Mouse (Mus musculus): ENCODE results near the gene Snrpa. TPM values are rescaled to one million over a fixed set of nuclear protein-coding genes. Genes with fewer than 3 reads are reported as not detected.

Snrpa gene
- polyA plus RNA-seq, 1 experiment: 99.4 TPM

DNA sequence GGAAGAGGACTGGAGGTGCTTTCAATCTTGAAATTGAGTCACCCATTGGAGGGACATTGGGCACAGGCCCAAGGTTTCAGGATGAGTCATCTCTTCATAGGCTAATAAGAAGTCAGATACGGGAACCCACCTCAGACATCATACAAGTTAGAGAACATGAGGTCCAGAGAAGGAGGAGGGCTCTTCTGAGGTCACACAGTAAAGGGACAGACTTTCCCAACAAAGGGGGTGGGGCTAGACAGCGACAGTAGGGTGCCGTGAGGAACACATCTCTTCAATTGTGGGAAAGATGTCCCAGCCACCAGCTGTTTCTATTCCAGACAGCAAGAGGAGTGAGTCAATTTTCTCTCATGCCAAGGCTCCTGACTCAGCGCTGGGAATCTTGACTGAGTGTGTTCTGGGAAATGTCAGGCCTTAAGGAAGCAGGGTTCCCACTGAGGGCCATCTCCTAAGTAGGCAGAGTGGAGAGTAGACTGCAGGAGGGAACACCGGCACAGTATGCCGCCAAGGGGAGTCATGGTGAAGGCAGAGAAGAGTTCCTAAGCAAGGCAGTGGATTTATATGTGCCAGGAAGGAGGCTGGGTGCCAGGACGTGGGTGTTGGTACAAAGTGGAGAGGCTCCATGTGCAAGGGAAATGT is 35.7 kb upstream of the Snrpa start:
- WGBS: 59% methylated on average over 7 of the region's 7 CpGs
- H3K4me1 ChIP-seq (ENCODE audit: control insufficient read depth, insufficient read depth, low read length): no peaks in the 10 kb centered on the region; the same call in 1 of the 2 replicates
- TF ChIP-seq CTCF (IDR thresholded peaks at IDR 0.05; ENCODE audit: control insufficient read depth, insufficient read depth, low read length) (no peak), POLR2A (IDR thresholded peaks at IDR 0.05; ENCODE audit: borderline replicate concordance, control insufficient read depth, low read depth, low read length) (no peak)
- no peak overlapping the region for H3K4me3 ChIP-seq (replicated peaks; ENCODE audit: control insufficient read depth, low read depth, low read length)
- H3K27ac ChIP-seq (ENCODE audit: control insufficient read depth, insufficient read depth, low read depth, low read length, poor library complexity): no peak overlapping the region

GRCm38 (mm10) chr7:27230781-27231180 is 34.7 kb upstream of the Snrpa start:
- H3K4me3 ChIP-seq (replicated peaks; ENCODE audit: control insufficient read depth, low read depth, low read length): no peak overlapping the region
- no peak overlapping the region for H3K27ac ChIP-seq (ENCODE audit: control insufficient read depth, insufficient read depth, low read depth, low read length, poor library complexity)
- WGBS: 72% methylated on average over 4 of the region's 4 CpGs
- no peaks in the 10 kb centered on the region; the same call in 1 of the 2 replicates for H3K4me1 ChIP-seq (ENCODE audit: control insufficient read depth, insufficient read depth, low read length)
- TF ChIP-seq CTCF (IDR thresholded peaks at IDR 0.05; ENCODE audit: control insufficient read depth, insufficient read depth, low read length) (peak; percentile 48; the same call in 1 of the 2 replicates), POLR2A (IDR thresholded peaks at IDR 0.05; ENCODE audit: borderline replicate concordance, control insufficient read depth, low read depth, low read length) (no peak)

- TF ChIP-seq CTCF (IDR thresholded peaks at IDR 0.05; ENCODE audit: control insufficient read depth, insufficient read depth, low read length) (no peak), POLR2A (IDR thresholded peaks at IDR 0.05; ENCODE audit: borderline replicate concordance, control insufficient read depth, low read depth, low read length) (no peak)
- Histone ChIP-seq H3K4me1 (ENCODE audit: control insufficient read depth, insufficient read depth, low read length) (peaks cover 2% of the 10 kb centered on the region; the same call in 1 of the 2 replicates), H3K4me3 (replicated peaks; ENCODE audit: control insufficient read depth, low read depth, low read length) (peak overlapping the region; percentile 58), H3K27ac (ENCODE audit: control insufficient read depth, insufficient read depth, low read depth, low read length, poor library complexity) (peak overlapping the region; percentile 27)
- WGBS: 10% methylated on average over 6 of the region's 6 CpGs
Measured at GRCm38 (mm10) chr7:27228865-27229264, 32.8 kb upstream of the Snrpa start.

DNA sequence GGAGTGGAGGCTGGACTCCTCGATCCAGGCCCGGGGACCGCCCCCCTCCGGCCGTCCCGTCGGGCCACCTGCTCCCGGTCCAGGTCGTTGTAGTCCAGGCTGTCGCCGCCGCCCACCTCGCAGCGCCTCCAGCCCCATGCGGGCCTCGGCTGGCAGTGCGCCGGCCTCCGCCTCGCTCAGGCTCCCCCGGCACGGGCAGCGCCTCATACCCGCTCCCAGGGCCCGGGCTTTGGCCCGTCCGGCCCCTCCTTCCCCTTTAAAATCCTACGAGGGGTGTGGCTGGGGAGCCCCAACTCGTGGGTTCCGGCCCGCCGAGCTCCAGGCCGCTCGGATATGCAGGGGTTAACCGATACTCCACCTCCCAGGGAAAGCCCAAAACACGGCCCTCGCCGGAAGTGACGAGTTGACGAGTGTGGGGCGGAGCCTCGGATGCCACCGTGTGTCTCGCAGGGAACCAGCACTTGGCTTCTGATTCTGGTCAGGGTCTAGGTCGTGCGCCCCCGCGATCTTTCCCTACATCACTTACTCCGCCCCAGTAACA is 32.3 kb upstream of the Snrpa start, which contains the start of gene Itpkc:
Gene Itpkc (minus strand): TSS at position 381 of the 541 bp plus-strand sequence.
- under 1% methylated on average over 49 of the region's 49 CpGs for WGBS
- Histone ChIP-seq H3K4me1 (ENCODE audit: control insufficient read depth, insufficient read depth, low read length) (peaks cover 4% of the 10 kb centered on the region; the same call in 1 of the 2 replicates), H3K27ac (ENCODE audit: control insufficient read depth, insufficient read depth, low read depth, low read length, poor library complexity) (peak within 1 kb of the TSS; percentile 27), H3K4me3 (replicated peaks; ENCODE audit: control insufficient read depth, low read depth, low read length) (peak within 1 kb of the TSS; percentile 58)
- peak; percentile 90; the same call in 1 of the 2 replicates for TF ChIP-seq POLR2A (IDR thresholded peaks at IDR 0.05; ENCODE audit: borderline replicate concordance, control insufficient read depth, low read depth, low read length)
- TF ChIP-seq CTCF (IDR thresholded peaks at IDR 0.05; ENCODE audit: control insufficient read depth, insufficient read depth, low read length): no peak

- WGBS: 16% methylated on average over 10 of the region's 10 CpGs
- H3K27ac ChIP-seq (ENCODE audit: control insufficient read depth, insufficient read depth, low read depth, low read length, poor library complexity): peak overlapping the region; percentile 27; the same call in 1 of the 2 replicates
- TF ChIP-seq CTCF (IDR thresholded peaks at IDR 0.05; ENCODE audit: control insufficient read depth, insufficient read depth, low read length): no peak
- TF ChIP-seq POLR2A (IDR thresholded peaks at IDR 0.05; ENCODE audit: borderline replicate concordance, control insufficient read depth, low read depth, low read length): no peak
- H3K4me3 ChIP-seq (replicated peaks; ENCODE audit: control insufficient read depth, low read depth, low read length): peak overlapping the region; percentile 58
- H3K4me1 ChIP-seq (ENCODE audit: control insufficient read depth, insufficient read depth, low read length): peaks cover 4% of the 10 kb centered on the region; the same call in 1 of the 2 replicates
Measured at GRCm38 (mm10) chr7:27227676-27228075, 31.6 kb upstream of the Snrpa start.

- peaks cover 4% of the 10 kb centered on the region; the same call in 1 of the 2 replicates for H3K4me1 ChIP-seq (ENCODE audit: control insufficient read depth, insufficient read depth, low read length)
- TF ChIP-seq CTCF (IDR thresholded peaks at IDR 0.05; ENCODE audit: control insufficient read depth, insufficient read depth, low read length): no peak
- TF ChIP-seq POLR2A (IDR thresholded peaks at IDR 0.05; ENCODE audit: borderline replicate concordance, control insufficient read depth, low read depth, low read length): no peak
- H3K4me3 ChIP-seq (replicated peaks; ENCODE audit: control insufficient read depth, low read depth, low read length): peak overlapping the region; percentile 58
- 61% methylated on average over 9 of the region's 9 CpGs for WGBS
- no peak overlapping the region for H3K27ac ChIP-seq (ENCODE audit: control insufficient read depth, insufficient read depth, low read depth, low read length, poor library complexity)
Measured at GRCm38 (mm10) chr7:27227276-27227675, 31.2 kb upstream of the Snrpa start.

DNA sequence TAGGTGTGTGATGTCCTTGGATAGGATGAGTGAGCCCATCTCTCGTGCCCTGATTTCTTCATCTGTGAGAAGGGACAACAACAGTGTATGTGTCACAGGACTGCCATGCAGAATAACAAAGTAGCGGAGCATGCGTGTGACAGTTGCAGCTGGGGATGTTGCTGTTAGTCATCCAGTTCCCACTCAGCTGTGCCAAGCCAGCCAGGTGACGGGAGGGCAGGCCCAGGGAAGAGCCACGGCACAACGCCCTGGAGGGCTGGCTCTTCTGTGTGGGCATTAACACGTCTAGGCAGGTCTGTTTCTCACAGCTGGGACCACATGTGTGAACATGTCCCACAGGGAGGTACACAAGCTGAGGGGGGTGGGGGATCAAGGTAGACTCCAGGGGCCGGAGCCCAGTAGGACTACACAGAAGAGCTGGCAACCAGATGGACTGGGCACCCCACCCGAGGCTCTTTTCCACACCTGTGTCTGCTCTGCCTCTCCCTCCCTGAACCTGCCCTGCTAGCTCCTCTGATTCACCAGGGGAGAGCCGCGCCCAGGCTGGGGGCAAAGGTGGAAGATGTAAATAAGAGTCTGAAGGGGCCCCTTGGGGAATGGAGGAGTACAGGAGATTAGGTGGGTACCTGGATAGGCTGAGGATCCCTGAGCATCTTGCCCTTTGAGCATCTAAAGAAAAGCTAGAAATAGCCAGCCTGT is 29.0 kb upstream of the Snrpa start:
- Histone ChIP-seq H3K27ac (ENCODE audit: control insufficient read depth, insufficient read depth, low read depth, low read length, poor library complexity) (no peak overlapping the region), H3K4me1 (ENCODE audit: control insufficient read depth, insufficient read depth, low read length) (peaks cover 4% of the 10 kb centered on the region; the same call in 1 of the 2 replicates), H3K4me3 (replicated peaks; ENCODE audit: control insufficient read depth, low read depth, low read length) (no peak overlapping the region)
- 85% methylated on average over 11 of the region's 11 CpGs for WGBS
- 0 out of 2 replicates have a peak, but pooled peaks have one; percentile 19 for TF ChIP-seq POLR2A (IDR thresholded peaks at IDR 0.05; ENCODE audit: borderline replicate concordance, control insufficient read depth, low read depth, low read length)
- TF ChIP-seq CTCF (IDR thresholded peaks at IDR 0.05; ENCODE audit: control insufficient read depth, insufficient read depth, low read length): no peak

GRCm38 (mm10) chr7:27222538-27222937 is 26.5 kb upstream of the Snrpa start:
- no peak overlapping the region for H3K27ac ChIP-seq (ENCODE audit: control insufficient read depth, insufficient read depth, low read depth, low read length, poor library complexity)
- H3K4me3 ChIP-seq (replicated peaks; ENCODE audit: control insufficient read depth, low read depth, low read length): no peak overlapping the region
- WGBS: 71% methylated on average over 1 of the region's 1 CpGs
- no peak for TF ChIP-seq CTCF (IDR thresholded peaks at IDR 0.05; ENCODE audit: control insufficient read depth, insufficient read depth, low read length)
- no peak for TF ChIP-seq POLR2A (IDR thresholded peaks at IDR 0.05; ENCODE audit: borderline replicate concordance, control insufficient read depth, low read depth, low read length)
- peaks cover 4% of the 10 kb centered on the region; the same call in 1 of the 2 replicates for H3K4me1 ChIP-seq (ENCODE audit: control insufficient read depth, insufficient read depth, low read length)

All from bone marrow, adult 2 months (tissue).